Mouse (Mus musculus) layer of hippocampus, adult 18-20 months (tissue): ENCODE results near the gene B3gnt2. TPM values are rescaled to one million over a fixed set of nuclear protein-coding genes. Genes with fewer than 3 reads are reported as not detected.
A peak's percentile ranks its signal among the peaks of the same experiment; 100 is the strongest.
"Not testable (repeated sequence)": the region's sequence is repeated elsewhere in the genome, so short reads cannot be mapped to it uniquely, and the experiment has no call there.

ENCODE experiments used
- DNase-seq, 2 experiments: peaks; one replicate each; pipeline ENCODE4 v3.0.0; 2022; ENCODE audit warnings: low spot score in 2 of 2
- total RNA-seq, 2 experiments: library from RNA; stranded (reverse); gene quantifications; 2 replicates each; pipeline ENCODE4 v1.2.3; 2021

The B3gnt2 gene
- total RNA-seq, 2 experiments from 2014 or later = 12.9 to 14.7 TPM

- no peak for DNase-seq
Measured at GRCm38 (mm10) chr11:22736521-22737225, 124.1 kb downstream of the B3gnt2 start.

- not testable (repeated sequence) for DNase-seq
Measured at GRCm38 (mm10) chr11:22735128-22735527, 125.6 kb downstream of the B3gnt2 start.

GRCm38 (mm10) chr11:22733936-22734335 is 126.8 kb downstream of the B3gnt2 start:
- no peak for DNase-seq

GRCm38 (mm10) chr11:22732907-22733306 is 127.9 kb downstream of the B3gnt2 start:
- DNase-seq = no peak

GRCm38 (mm10) chr11:22723096-22723495 is 137.7 kb downstream of the B3gnt2 start:
- DNase-seq = no peak

- peak in 1 of 2 experiments; percentile 21 for DNase-seq
Measured at GRCm38 (mm10) chr11:22720096-22720495, 140.7 kb downstream of the B3gnt2 start.

- peak; percentile 35 to 70 for DNase-seq
Measured at GRCm38 (mm10) chr11:22719570-22719969, 141.2 kb downstream of the B3gnt2 start.

GRCm38 (mm10) chr11:22718036-22718435 is 142.7 kb downstream of the B3gnt2 start:
- no peak for DNase-seq

- no peak for DNase-seq
Measured at GRCm38 (mm10) chr11:22711327-22711726, 149.4 kb downstream of the B3gnt2 start.

GRCm38 (mm10) chr11:22710596-22710995 is 150.2 kb downstream of the B3gnt2 start:
- DNase-seq = peak in 1 of 2 experiments; percentile 50

Other genes with a start within 250 kb of the B3gnt2 start
- 10 to 100 TPM; 71.3 to 72.3 TPM for gene Zrsr1, start 111.0 kb upstream of the B3gnt2 start, total RNA-seq
- gene Gm28048, start 121.1 kb upstream of the B3gnt2 start, total RNA-seq = 1 to 10 TPM; 8.6 to 9.3 TPM
- 10 to 100 TPM; 58.4 to 63.7 TPM for gene Commd1, start 121.4 kb upstream of the B3gnt2 start, total RNA-seq
- gene Cct4, start 129.6 kb upstream of the B3gnt2 start, total RNA-seq = 100 to 1,000 TPM; 115 to 123 TPM
- gene Fam161a, start 146.6 kb upstream of the B3gnt2 start, total RNA-seq = 1 to 10 TPM; 3.2 to 4.2 TPM